Mouse (Mus musculus) olfactory bulb, adult 2 months (tissue): ENCODE results near the gene Amz1. TPM values are rescaled to one million over a fixed set of nuclear protein-coding genes. Genes with fewer than 3 reads are reported as not detected.

Experiments
- H3K27ac ChIP-seq: fragments of 200-500 bp; 2 replicates; pipeline ENCODE4 v1.5.1; 2012; ENCODE audit warnings: low read depth, low read length; ENCODE audit not compliant: insufficient read depth
- H3K4me1 ChIP-seq: fragments of 200-500 bp; 2 replicates; pipeline ENCODE4 v1.6.1; 2012; ENCODE audit warnings: low read length; ENCODE audit not compliant: control insufficient read depth, insufficient read depth
- H3K4me3 ChIP-seq: fragments of 200-500 bp; 2 replicates; pipeline ENCODE4 v1.5.1; 2012; ENCODE audit warnings: mild to moderate bottlenecking, low read depth, low read length, moderate library complexity; ENCODE audit not compliant: insufficient read depth
- CTCF ChIP-seq: fragments of 200-500 bp; IDR thresholded peaks from 2 replicates; pipeline ENCODE4 v1.5.1; 2012; ENCODE audit warnings: low read depth, mild to moderate bottlenecking, low read length, moderate library complexity; ENCODE audit not compliant: insufficient read depth
- POLR2A ChIP-seq: fragments of 200-500 bp; IDR thresholded peaks from 2 replicates; pipeline ENCODE4 v1.6.1; 2012; ENCODE audit warnings: mild to moderate bottlenecking, low read depth, low read length, moderate library complexity; ENCODE audit not compliant: insufficient read depth
- WGBS: fragments of 180-500 bp; shearing (Covaris S2); methylation state at CpG from one replicate; pipeline ENCODE4 v1.1.7; 2018; 5-methylcytosine and 5-hydroxymethylcytosine counted together
- polyA plus RNA-seq: library from polyadenylated mRNA; stranded (reverse); fragments of >200 nt; gene quantifications from 2 replicates; pipeline ENCODE4 v1.2.4, GENCODE M21; 2012; ENCODE audit warnings: low replicate concordance; ENCODE audit not compliant: missing spikeins, insufficient read depth, insufficient read length

Amz1 gene
- polyA plus RNA-seq, 1 experiment: not detected

- Histone ChIP-seq H3K4me3 (no peak overlapping the region), H3K4me1 (no peaks in the 10 kb centered on the region), H3K27ac (no peak overlapping the region)
- no peak for TF ChIP-seq CTCF
- 47% methylated on average over 5 of the region's 5 CpGs for WGBS
These were observed 12.9 kb upstream of the Amz1 start for GRCm38 (mm10) chr5:140711040-140711439.

GRCm38 (mm10) chr5:140720773-140721172 lies 3.2 kb upstream of the Amz1 start:
- no peak for TF ChIP-seq POLR2A
- no peak for TF ChIP-seq CTCF

GRCm38 (mm10) chr5:140722121-140722520 lies 1.8 kb upstream of the Amz1 start:
- WGBS: 77% methylated on average over 3 of the region's 3 CpGs
- TF ChIP-seq POLR2A (no peak), CTCF (no peak)
- Histone ChIP-seq H3K27ac (no peak overlapping the region), H3K4me1 (peaks cover 20% of the 10 kb centered on the region), H3K4me3 (no peak overlapping the region)

More at GRCm38 (mm10) chr5:140720773-140721172, 3.2 kb upstream of the Amz1 start:
- 68% methylated on average over 7 of the region's 7 CpGs for WGBS
- Histone ChIP-seq H3K4me1 (peaks cover 16% of the 10 kb centered on the region), H3K4me3 (no peak overlapping the region), H3K27ac (no peak overlapping the region)

GRCm38 (mm10) chr5:140726062-140726839 lies 2.3 kb downstream of the Amz1 start:
- no peak overlapping the region for H3K27ac ChIP-seq
- no peak overlapping the region for H3K4me3 ChIP-seq
- H3K4me1 ChIP-seq: peaks cover 20% of the 10 kb centered on the region
- no peak for TF ChIP-seq CTCF
- WGBS: 63% methylated on average over 7 of the region's 7 CpGs

- peaks cover 20% of the 10 kb centered on the region for H3K4me1 ChIP-seq
- no peak overlapping the region for H3K27ac ChIP-seq
- 89% methylated on average over 17 of the region's 17 CpGs for WGBS
- H3K4me3 ChIP-seq: no peak overlapping the region
- TF ChIP-seq POLR2A (no peak), CTCF (no peak)
These were observed 3.2 kb downstream of the Amz1 start for GRCm38 (mm10) chr5:140726946-140727740.

GRCm38 (mm10) chr5:140731040-140731797 lies 7.3 kb downstream of the Amz1 start:
- TF ChIP-seq POLR2A (no peak), CTCF (no peak)

GRCm38 (mm10) chr5:140732195-140732594 lies 8.3 kb downstream of the Amz1 start:
- TF ChIP-seq POLR2A (no peak), CTCF (peak; percentile 47; the same call in 1 of the 2 replicates)
- Histone ChIP-seq H3K4me3 (no peak overlapping the region), H3K27ac (no peak overlapping the region), H3K4me1 (peaks cover 8% of the 10 kb centered on the region)
- 73% methylated on average over 4 of the region's 4 CpGs for WGBS

More at GRCm38 (mm10) chr5:140731040-140731797, 7.3 kb downstream of the Amz1 start:
- H3K27ac ChIP-seq: no peak overlapping the region
- no peak overlapping the region for H3K4me3 ChIP-seq
- H3K4me1 ChIP-seq: peaks cover 10% of the 10 kb centered on the region
- 87% methylated on average over 11 of the region's 11 CpGs for WGBS

- H3K4me3 ChIP-seq: no peak overlapping the region
- H3K27ac ChIP-seq: no peak overlapping the region
- TF ChIP-seq POLR2A: no peak
- TF ChIP-seq CTCF: no peak
- WGBS: 81% methylated on average over 3 of the region's 3 CpGs
- H3K4me1 ChIP-seq: peaks cover 8% of the 10 kb centered on the region
These were observed 9.4 kb downstream of the Amz1 start for GRCm38 (mm10) chr5:140733336-140733735.

- H3K27ac ChIP-seq: no peak overlapping the region
- H3K4me3 ChIP-seq: peak overlapping the region; percentile 8
- WGBS: under 1% methylated on average over 22 of the region's 22 CpGs
- TF ChIP-seq POLR2A: no peak
- TF ChIP-seq CTCF: no peak
- H3K4me1 ChIP-seq: peaks cover 15% of the 10 kb centered on the region
These were observed 11.4 kb downstream of the Amz1 start for GRCm38 (mm10) chr5:140735297-140735696.
